Mouse (Mus musculus) neural tube, embryonic 12.5 days (tissue): Measurements from ENCODE around the gene Ampd3. TPM values are rescaled to one million over a fixed set of nuclear protein-coding genes. Genes with fewer than 3 reads are reported as not detected.

ENCODE experiments used
- ATAC-seq: fragments of 200-750 bp; cut with Nextera tagmentation; 2 replicates; pipeline ENCODE4 v1.8.0; 2017; ENCODE audit warnings: low read depth, mild to moderate bottlenecking, moderate TSS enrichment, moderate library complexity; ENCODE audit not compliant: low FRiP score
- H3K27ac ChIP-seq: fragments of 300-500 bp; sonication (generic); 2 replicates; pipeline ENCODE4 v1.5.1; 2016
- H3K27me3 ChIP-seq: fragments of 300-500 bp; sonication (generic); replicated peaks from 2 replicates; pipeline ENCODE4 v1.6.1; 2016; ENCODE audit warnings: mild to moderate bottlenecking
- H3K36me3 ChIP-seq: fragments of 300-500 bp; sonication (generic); 2 replicates; pipeline ENCODE4 v1.6.1; 2016; ENCODE audit warnings: mild to moderate bottlenecking
- H3K4me1 ChIP-seq: fragments of 300-500 bp; sonication (generic); 2 replicates; pipeline ENCODE4 v1.6.1; 2016
- H3K4me2 ChIP-seq: fragments of 300-500 bp; sonication (generic); replicated peaks from 2 replicates; pipeline ENCODE4 v1.6.1; 2016; ENCODE audit warnings: mild to moderate bottlenecking
- H3K4me3 ChIP-seq: fragments of 300-500 bp; sonication (generic); 2 replicates; pipeline ENCODE4 v1.5.1; 2016
- H3K9ac ChIP-seq: fragments of 300-500 bp; sonication (generic); 2 replicates; pipeline ENCODE4 v1.6.1; 2016; ENCODE audit warnings: mild to moderate bottlenecking
- H3K9me3 ChIP-seq: fragments of 300-500 bp; sonication (generic); 2 replicates; pipeline ENCODE4 v1.6.1; 2016; ENCODE audit warnings: mild to moderate bottlenecking
- WGBS: fragments of 180-500 bp; shearing (Covaris S2); methylation state at CpG from one replicate; pipeline ENCODE4 v1.1.7; 2016; 5-methylcytosine and 5-hydroxymethylcytosine counted together
- polyA plus RNA-seq: library from polyadenylated mRNA; unstranded; fragments of >200 nt; fragmentation: Nextera tagmentation; extraction: Ambion mirVana; gene quantifications from 2 replicates; pipeline ENCODE4 v1.2.1, GENCODE M21; 2016

The Ampd3 gene
- polyA plus RNA-seq, 1 experiment from 2014 or later, result 3.1 TPM

GRCm38 (mm10) chr7:110785741-110786146, 17.7 kb downstream of the Ampd3 start:
- no peaks in the 10 kb centered on the region for H3K4me1 ChIP-seq
- H3K36me3 ChIP-seq, result no peaks in the 10 kb centered on the region
- no peak for ATAC-seq
- H3K27me3 ChIP-seq, result no peaks in the 10 kb centered on the region
- WGBS, result 81% methylated on average over 3 of the region's 3 CpGs
- no peak overlapping the region for H3K27ac ChIP-seq
- no peak overlapping the region for H3K4me3 ChIP-seq
- no peak overlapping the region for H3K9ac ChIP-seq
- H3K4me2 ChIP-seq, result no peak overlapping the region
- H3K9me3 ChIP-seq, result no peaks in the 10 kb centered on the region

- 85% methylated on average over 6 of the region's 6 CpGs for WGBS
Observed at GRCm38 (mm10) chr7:110787310-110787709, 19.3 kb downstream of the Ampd3 start.

GRCm38 (mm10) chr7:110790878-110791277, 22.9 kb downstream of the Ampd3 start:
- H3K9ac ChIP-seq, result no peak overlapping the region
- WGBS, result 86% methylated on average over 8 of the region's 8 CpGs
- no peak overlapping the region for H3K4me2 ChIP-seq
- no peaks in the 10 kb centered on the region for H3K4me1 ChIP-seq
- H3K36me3 ChIP-seq, result no peaks in the 10 kb centered on the region
- H3K27me3 ChIP-seq, result no peaks in the 10 kb centered on the region
- H3K27ac ChIP-seq, result no peak overlapping the region
- ATAC-seq, result no peak
- H3K4me3 ChIP-seq, result no peak overlapping the region
- H3K9me3 ChIP-seq, result no peaks in the 10 kb centered on the region

More at GRCm38 (mm10) chr7:110787310-110787709, 19.3 kb downstream of the Ampd3 start:
- no peak overlapping the region for H3K9ac ChIP-seq
- no peaks in the 10 kb centered on the region for H3K36me3 ChIP-seq
- no peak for ATAC-seq
- H3K9me3 ChIP-seq, result no peaks in the 10 kb centered on the region
- H3K4me3 ChIP-seq, result no peak overlapping the region
- no peaks in the 10 kb centered on the region for H3K27me3 ChIP-seq
- no peak overlapping the region for H3K4me2 ChIP-seq
- no peak overlapping the region for H3K27ac ChIP-seq
- no peaks in the 10 kb centered on the region for H3K4me1 ChIP-seq

- 87% methylated on average over 5 of the region's 5 CpGs for WGBS
- H3K4me2 ChIP-seq, result no peak overlapping the region
- H3K27ac ChIP-seq, result no peak overlapping the region
- H3K36me3 ChIP-seq, result no peaks in the 10 kb centered on the region
- H3K9me3 ChIP-seq, result no peaks in the 10 kb centered on the region
- no peak for ATAC-seq
- no peak overlapping the region for H3K9ac ChIP-seq
- H3K4me3 ChIP-seq, result no peak overlapping the region
- no peaks in the 10 kb centered on the region for H3K27me3 ChIP-seq
- no peaks in the 10 kb centered on the region for H3K4me1 ChIP-seq
Observed at GRCm38 (mm10) chr7:110792201-110792600, 24.2 kb downstream of the Ampd3 start.

- Histone ChIP-seq H3K27ac (no peak overlapping the region), H3K9me3 (no peaks in the 10 kb centered on the region), H3K36me3 (no peaks in the 10 kb centered on the region), H3K4me3 (no peak overlapping the region), H3K4me1 (no peaks in the 10 kb centered on the region), H3K27me3 (no peaks in the 10 kb centered on the region), H3K4me2 (no peak overlapping the region), H3K9ac (no peak overlapping the region)
- ATAC-seq, result no peak
- 87% methylated on average over 2 of the region's 2 CpGs for WGBS
Observed at GRCm38 (mm10) chr7:110792834-110793233, 24.8 kb downstream of the Ampd3 start.

GRCm38 (mm10) chr7:110794722-110795121, 26.7 kb downstream of the Ampd3 start:
- no peaks in the 10 kb centered on the region for H3K27me3 ChIP-seq
- ATAC-seq, result no peak
- H3K9ac ChIP-seq, result no peak overlapping the region
- H3K9me3 ChIP-seq, result no peaks in the 10 kb centered on the region
- no peak overlapping the region for H3K27ac ChIP-seq
- WGBS, result 75% methylated on average over 4 of the region's 4 CpGs
- H3K4me2 ChIP-seq, result no peak overlapping the region
- no peaks in the 10 kb centered on the region for H3K4me1 ChIP-seq
- no peak overlapping the region for H3K4me3 ChIP-seq
- no peaks in the 10 kb centered on the region for H3K36me3 ChIP-seq

GRCm38 (mm10) chr7:110796367-110797051, 28.5 kb downstream of the Ampd3 start:
- H3K27ac ChIP-seq, result no peak overlapping the region
- no peak overlapping the region for H3K4me2 ChIP-seq
- no peaks in the 10 kb centered on the region for H3K36me3 ChIP-seq
- no peaks in the 10 kb centered on the region for H3K27me3 ChIP-seq
- 72% methylated on average over 12 of the region's 12 CpGs for WGBS
- no peak overlapping the region for H3K9ac ChIP-seq
- ATAC-seq, result no peak
- no peaks in the 10 kb centered on the region for H3K4me1 ChIP-seq
- H3K9me3 ChIP-seq, result no peaks in the 10 kb centered on the region
- no peak overlapping the region for H3K4me3 ChIP-seq

- Histone ChIP-seq H3K27me3 (no peaks in the 10 kb centered on the region), H3K9me3 (no peaks in the 10 kb centered on the region), H3K36me3 (no peaks in the 10 kb centered on the region), H3K9ac (no peak overlapping the region), H3K27ac (no peak overlapping the region), H3K4me3 (no peak overlapping the region), H3K4me1 (no peaks in the 10 kb centered on the region), H3K4me2 (no peak overlapping the region)
- no peak for ATAC-seq
- 87% methylated on average over 11 of the region's 11 CpGs for WGBS
Observed at GRCm38 (mm10) chr7:110797722-110798409, 29.9 kb downstream of the Ampd3 start.

- WGBS, result 2% methylated on average over 4 of the region's 4 CpGs
Observed at GRCm38 (mm10) chr7:110801028-110801427, 33.0 kb downstream of the Ampd3 start.

GRCm38 (mm10) chr7:110803131-110803530, 35.1 kb downstream of the Ampd3 start:
- H3K36me3 ChIP-seq, result no peaks in the 10 kb centered on the region
- ATAC-seq, result no peak
- no peak overlapping the region for H3K9ac ChIP-seq
- H3K4me1 ChIP-seq, result no peaks in the 10 kb centered on the region
- 95% methylated on average over 10 of the region's 10 CpGs for WGBS
- no peak overlapping the region for H3K4me3 ChIP-seq
- no peak overlapping the region for H3K27ac ChIP-seq
- no peaks in the 10 kb centered on the region for H3K9me3 ChIP-seq
- H3K4me2 ChIP-seq, result no peak overlapping the region
- no peaks in the 10 kb centered on the region for H3K27me3 ChIP-seq

More at GRCm38 (mm10) chr7:110801028-110801427, 33.0 kb downstream of the Ampd3 start:
- no peak overlapping the region for H3K4me2 ChIP-seq
- no peaks in the 10 kb centered on the region for H3K4me1 ChIP-seq
- H3K9ac ChIP-seq, result no peak overlapping the region
- no peak for ATAC-seq
- H3K27ac ChIP-seq, result no peak overlapping the region
- H3K36me3 ChIP-seq, result no peaks in the 10 kb centered on the region
- no peaks in the 10 kb centered on the region for H3K27me3 ChIP-seq
- H3K9me3 ChIP-seq, result no peaks in the 10 kb centered on the region
- no peak overlapping the region for H3K4me3 ChIP-seq

GRCm38 (mm10) chr7:110804266-110804665, 36.3 kb downstream of the Ampd3 start:
- WGBS, result 81% methylated on average over 3 of the region's 3 CpGs

GRCm38 (mm10) chr7:110807460-110808030, 39.5 kb downstream of the Ampd3 start:
- Histone ChIP-seq H3K4me2 (no peak overlapping the region), H3K4me3 (no peak overlapping the region), H3K9ac (no peak overlapping the region), H3K27ac (no peak overlapping the region), H3K4me1 (no peaks in the 10 kb centered on the region), H3K9me3 (no peaks in the 10 kb centered on the region), H3K36me3 (no peaks in the 10 kb centered on the region), H3K27me3 (no peaks in the 10 kb centered on the region)
- ATAC-seq, result no peak
- WGBS, result 94% methylated on average over 13 of the region's 13 CpGs

More at GRCm38 (mm10) chr7:110804266-110804665, 36.3 kb downstream of the Ampd3 start:
- Histone ChIP-seq H3K4me3 (no peak overlapping the region), H3K36me3 (no peaks in the 10 kb centered on the region), H3K4me2 (no peak overlapping the region), H3K27ac (no peak overlapping the region), H3K9ac (no peak overlapping the region), H3K9me3 (no peaks in the 10 kb centered on the region), H3K27me3 (no peaks in the 10 kb centered on the region), H3K4me1 (no peaks in the 10 kb centered on the region)
- ATAC-seq, result no peak
